Mouse (Mus musculus): ENCODE data around the gene M1ap.

GRCm38 (mm10) chr6:83005444-83006011, 58.8 kb downstream of the M1ap start:
- TF ChIP-seq GATA1 (IDR thresholded peaks at IDR 0.05; ENCODE audit: borderline replicate concordance, low read length) (no peak), FLI1 (IDR thresholded peaks at IDR 0.05; ENCODE audit: low read length) (no peak)
